Mouse (Mus musculus) small intestine, adult 2 months (tissue): ENCODE data around the gene Tns1.

Experiments
- CTCF ChIP-seq: fragments of 200-500 bp; IDR thresholded peaks from 2 replicates; pipeline ENCODE4 v1.5.1; 2012; ENCODE audit warnings: low read depth, mild to moderate bottlenecking, control low read depth, inconsistent platforms, low read length, moderate library complexity, mixed read lengths; ENCODE audit not compliant: insufficient replicate concordance, insufficient read length; ENCODE audit errors: extremely low read depth
- POLR2A ChIP-seq: fragments of 200-500 bp; IDR thresholded peaks from 2 replicates; pipeline ENCODE4 v1.6.1; 2012; ENCODE audit warnings: low read depth, mild to moderate bottlenecking, control low read depth, inconsistent platforms, low read length, moderate library complexity

DNA sequence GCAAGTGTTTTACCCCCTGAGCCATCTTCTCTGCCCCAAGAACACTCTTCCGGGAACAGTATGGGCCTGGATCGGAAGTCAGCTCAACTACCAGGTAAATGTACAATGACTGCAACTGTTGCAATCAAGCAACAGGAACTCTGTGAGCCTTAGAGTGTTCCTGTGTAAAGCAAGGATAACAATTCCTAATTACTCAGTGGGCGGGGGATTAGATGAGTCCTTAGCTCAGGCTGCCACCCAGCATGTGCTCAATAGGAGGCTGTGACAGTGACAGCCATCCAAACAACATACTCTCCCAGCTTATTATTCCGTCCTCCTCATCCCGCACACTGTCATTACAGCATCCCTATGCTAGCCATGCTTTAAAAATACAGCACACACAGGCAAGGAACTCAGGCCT is 200.0 kb downstream of the Tns1 start:
- no peak for TF ChIP-seq CTCF
- no peak for TF ChIP-seq POLR2A
